Mouse (Mus musculus) embryonic facial prominence, embryonic 13.5 days (tissue): ENCODE measurements around the gene Gje1. TPM values are rescaled to one million over a fixed set of nuclear protein-coding genes. Genes with fewer than 3 reads are reported as not detected.

Experiments
- ATAC-seq: fragments of 200-750 bp; cut with Nextera tagmentation; 2 replicates; pipeline ENCODE4 v1.8.0; 2017; ENCODE audit warnings: low read depth; ENCODE audit not compliant: insufficient number of reproducible peaks, insufficient read depth, low FRiP score, low TSS enrichment
- H3K27ac ChIP-seq: fragments of 300-500 bp; sonication (generic); 2 replicates; pipeline ENCODE4 v1.5.1; 2015; ENCODE audit warnings: moderate library complexity, mild to moderate bottlenecking, inconsistent platforms
- H3K27me3 ChIP-seq: fragments of 300-500 bp; sonication (generic); 2 replicates; pipeline ENCODE4 v1.6.1; 2015; ENCODE audit warnings: mild to moderate bottlenecking, inconsistent platforms
- H3K36me3 ChIP-seq: fragments of 300-500 bp; sonication (generic); 2 replicates; pipeline ENCODE4 v1.6.1; 2015; ENCODE audit warnings: mild to moderate bottlenecking, inconsistent platforms
- H3K4me1 ChIP-seq: fragments of 300-500 bp; sonication (generic); 2 replicates; pipeline ENCODE4 v1.6.1; 2015; ENCODE audit warnings: inconsistent platforms
- H3K4me2 ChIP-seq: fragments of 300-500 bp; sonication (generic); 2 replicates; pipeline ENCODE4 v1.6.1; 2015; ENCODE audit warnings: moderate library complexity, mild to moderate bottlenecking, inconsistent platforms
- H3K4me3 ChIP-seq: fragments of 300-500 bp; sonication (generic); 2 replicates; pipeline ENCODE4 v1.5.1; 2015; ENCODE audit warnings: mild to moderate bottlenecking, inconsistent platforms
- H3K9ac ChIP-seq: fragments of 300-500 bp; sonication (generic); 2 replicates; pipeline ENCODE4 v1.6.1; 2015; ENCODE audit warnings: mild to moderate bottlenecking, inconsistent platforms
- H3K9me3 ChIP-seq: fragments of 300-500 bp; sonication (generic); 2 replicates; pipeline ENCODE4 v1.6.1; 2016; ENCODE audit warnings: inconsistent platforms
- WGBS: fragments of 180-500 bp; shearing (Covaris S2); methylation state at CpG from one replicate; pipeline ENCODE4 v1.1.7; 2015; ENCODE audit warnings: mixed read lengths; 5-methylcytosine and 5-hydroxymethylcytosine counted together
- polyA plus RNA-seq: library from polyadenylated mRNA; unstranded; fragments of >200 nt; fragmentation: Nextera tagmentation; extraction: Ambion mirVana; gene quantifications from 2 replicates; pipeline ENCODE4 v1.2.1, GENCODE M21; 2015

Gene Gje1
- not detected in 2 replicates for polyA plus RNA-seq

DNA sequence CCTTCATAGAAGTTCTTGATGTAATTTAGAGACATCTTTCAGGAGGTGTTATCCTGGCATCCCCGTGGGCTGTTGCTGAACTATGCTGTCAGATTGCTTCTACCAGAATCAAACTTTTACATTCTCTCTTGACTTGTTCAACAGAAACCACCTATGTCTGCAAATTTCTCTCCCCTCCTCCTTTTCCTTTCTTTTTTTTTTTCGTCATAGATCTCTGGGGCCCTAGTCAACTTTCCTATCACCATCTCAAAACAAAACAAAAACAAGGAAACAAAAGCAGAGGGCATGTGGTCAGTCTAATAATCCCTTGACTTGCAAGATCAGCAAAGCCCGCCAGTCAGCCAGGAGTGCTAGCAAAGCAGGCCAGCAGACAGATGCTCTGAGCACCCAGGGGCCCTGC, at the start of gene Gje1:
Gene Gje1, minus strand, starts transcription at position 101 of the 400 bp plus-strand sequence.
- Histone ChIP-seq H3K9me3 (no peaks in the 10 kb centered on the region), H3K4me3 (no peak within 1 kb of the TSS), H3K4me2 (no peak within 1 kb of the TSS), H3K36me3 (no peaks in the 10 kb centered on the region), H3K9ac (no peak within 1 kb of the TSS), H3K27ac (no peak within 1 kb of the TSS), H3K27me3 (no peaks in the 10 kb centered on the region), H3K4me1 (no peaks in the 10 kb centered on the region)
- ATAC-seq, result no peak
- WGBS, result 59% methylated on average over 3 of the region's 3 CpGs

- no peak overlapping the region for H3K27ac ChIP-seq
- 23% methylated on average over 8 of the region's 8 CpGs for WGBS
- no peaks in the 10 kb centered on the region for H3K9me3 ChIP-seq
- peak overlapping the region; percentile 49 for H3K4me3 ChIP-seq
- H3K36me3 ChIP-seq, result no peaks in the 10 kb centered on the region
- H3K9ac ChIP-seq, result no peak overlapping the region
- peak overlapping the region; percentile 83 for H3K4me2 ChIP-seq
- H3K4me1 ChIP-seq, result peaks cover 13% of the 10 kb centered on the region; the same call in 1 of the 2 replicates
- H3K27me3 ChIP-seq, result peaks cover 37% of the 10 kb centered on the region
- ATAC-seq, result no peak
Measured at GRCm38 (mm10) chr10:14760618-14761017, 42.6 kb upstream of the Gje1 start.

GRCm38 (mm10) chr10:14759665-14760558, 41.9 kb upstream of the Gje1 start:
- Histone ChIP-seq H3K27me3 (peaks cover 37% of the 10 kb centered on the region), H3K4me1 (peaks cover 13% of the 10 kb centered on the region; the same call in 1 of the 2 replicates), H3K27ac (no peak overlapping the region), H3K36me3 (no peaks in the 10 kb centered on the region), H3K4me2 (peak overlapping the region; percentile 83), H3K9me3 (no peaks in the 10 kb centered on the region), H3K9ac (peak overlapping the region; percentile 61), H3K4me3 (peak overlapping the region; percentile 49)
- under 1% methylated on average over 35 of the region's 35 CpGs for WGBS
- ATAC-seq, result no peak

GRCm38 (mm10) chr10:14734285-14734684, 16.3 kb upstream of the Gje1 start:
- no peaks in the 10 kb centered on the region for H3K27me3 ChIP-seq
- no peak for ATAC-seq
- WGBS, result 6% methylated on average over 2 of the region's 2 CpGs
- no peaks in the 10 kb centered on the region for H3K4me1 ChIP-seq
- no peaks in the 10 kb centered on the region for H3K9me3 ChIP-seq
- H3K36me3 ChIP-seq, result no peaks in the 10 kb centered on the region
- H3K9ac ChIP-seq, result no peak overlapping the region
- H3K4me3 ChIP-seq, result no peak overlapping the region
- H3K4me2 ChIP-seq, result no peak overlapping the region
- H3K27ac ChIP-seq, result no peak overlapping the region

DNA sequence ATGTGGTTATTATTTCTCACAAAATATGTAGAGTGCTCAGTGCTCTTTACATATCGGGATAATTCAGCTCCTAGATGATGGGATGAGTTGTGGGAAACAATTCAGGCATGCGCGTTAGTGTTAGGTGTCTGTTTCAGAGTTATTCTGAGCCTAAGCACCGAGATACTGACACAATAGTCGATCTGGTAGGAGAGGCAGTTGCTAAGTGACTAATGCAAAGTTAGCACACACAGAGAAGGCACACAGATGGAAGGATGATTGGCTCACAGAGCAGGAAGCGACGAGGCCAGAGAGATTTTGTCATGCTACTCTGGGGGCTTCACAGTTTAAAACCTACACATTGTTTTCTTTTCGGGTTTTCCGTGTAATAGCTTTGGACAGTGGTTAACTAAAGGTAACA, 7.7 kb upstream of the Gje1 start:
- Histone ChIP-seq H3K27me3 (no peaks in the 10 kb centered on the region), H3K4me2 (no peak overlapping the region), H3K4me1 (no peaks in the 10 kb centered on the region), H3K27ac (no peak overlapping the region), H3K9me3 (no peaks in the 10 kb centered on the region), H3K9ac (no peak overlapping the region), H3K4me3 (no peak overlapping the region), H3K36me3 (no peaks in the 10 kb centered on the region)
- WGBS, result 70% methylated on average over 9 of the region's 9 CpGs
- ATAC-seq, result no peak

DNA sequence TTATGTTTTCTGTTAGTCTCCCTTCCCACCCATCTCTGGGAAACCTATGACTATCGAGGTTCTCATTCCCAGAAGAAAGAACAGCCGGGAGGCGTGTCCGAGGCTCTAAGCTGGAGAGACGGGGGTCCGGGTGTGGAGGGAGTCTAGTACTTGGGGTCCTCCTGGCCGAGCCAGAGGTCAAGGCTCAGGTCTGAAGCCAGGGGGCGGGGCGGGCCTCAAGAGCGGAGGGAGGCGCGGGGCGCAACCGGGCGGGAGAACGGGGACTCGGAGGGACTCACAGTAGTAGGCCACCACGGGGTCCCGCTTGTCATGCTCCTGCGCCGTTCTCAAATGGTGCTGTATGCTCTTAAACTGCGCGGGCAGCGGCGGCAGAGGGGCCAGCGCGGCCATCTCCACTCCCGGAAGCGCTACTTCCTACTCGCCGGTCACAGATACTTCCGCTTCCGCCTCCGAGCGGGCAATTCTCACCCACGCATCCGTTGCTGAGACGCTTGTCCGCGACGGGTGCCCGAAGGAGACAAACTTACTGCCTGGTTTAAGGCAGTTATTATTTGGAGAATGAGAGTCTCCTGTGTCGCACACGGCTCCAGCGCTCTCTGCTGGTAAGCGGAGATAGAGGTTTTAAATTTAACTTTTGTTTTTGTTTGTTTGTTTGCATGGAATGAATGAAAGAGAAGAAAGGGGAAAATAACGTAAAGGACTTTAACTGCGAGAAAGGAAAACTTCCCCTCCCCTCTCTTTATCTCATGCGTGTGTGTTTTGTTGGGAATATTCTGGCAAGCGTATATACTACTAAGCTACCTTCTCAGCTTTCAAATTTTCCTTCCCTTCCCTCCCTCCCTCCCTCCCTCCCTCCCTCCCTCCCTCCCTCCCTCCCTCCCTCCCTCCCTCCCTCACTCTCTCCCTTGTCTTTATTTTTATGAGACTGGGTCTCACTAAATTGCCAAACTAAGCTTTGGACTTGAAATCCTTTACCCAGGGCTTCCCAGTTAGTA, 12.6 kb downstream of the Gje1 start, which contains the start of the genes Vta1 and Nmbr:
Gene Vta1, minus strand, starts transcription at position 489 of the 995 bp plus-strand sequence.
Gene Nmbr, plus strand, starts transcription at position 520 of the 995 bp plus-strand sequence.
- WGBS, result under 1% methylated on average over 50 of the region's 50 CpGs
- H3K4me3 ChIP-seq, result peak within 1 kb of the TSS; percentile 94

GRCm38 (mm10) chr10:14703830-14704420, 14.1 kb downstream of the Gje1 start:
- 70% methylated on average over 4 of the region's 4 CpGs for WGBS
- ATAC-seq, result no peak
- Histone ChIP-seq H3K4me1 (peaks cover 11% of the 10 kb centered on the region), H3K36me3 (no peaks in the 10 kb centered on the region), H3K9ac (0 out of 2 replicates have a peak overlapping the region, but pooled peaks have one; percentile 87), H3K9me3 (no peaks in the 10 kb centered on the region), H3K27me3 (no peaks in the 10 kb centered on the region), H3K4me2 (peak overlapping the region; percentile 70), H3K4me3 (peak overlapping the region; percentile 94), H3K27ac (no peak overlapping the region)

More for the DNA sequence above, 12.6 kb downstream of the Gje1 start, which contains the start of the genes Vta1 and Nmbr:
- H3K4me2 ChIP-seq, result peak within 1 kb of the TSS; percentile 70
- peak within 1 kb of the TSS; percentile 87 for H3K9ac ChIP-seq
- H3K9me3 ChIP-seq, result no peaks in the 10 kb centered on the region
- H3K27me3 ChIP-seq, result no peaks in the 10 kb centered on the region
- peak within 1 kb of the TSS; percentile 69 for H3K27ac ChIP-seq
- peak; percentile 94 for ATAC-seq
- H3K36me3 ChIP-seq, result no peaks in the 10 kb centered on the region
- peaks cover 11% of the 10 kb centered on the region for H3K4me1 ChIP-seq

DNA sequence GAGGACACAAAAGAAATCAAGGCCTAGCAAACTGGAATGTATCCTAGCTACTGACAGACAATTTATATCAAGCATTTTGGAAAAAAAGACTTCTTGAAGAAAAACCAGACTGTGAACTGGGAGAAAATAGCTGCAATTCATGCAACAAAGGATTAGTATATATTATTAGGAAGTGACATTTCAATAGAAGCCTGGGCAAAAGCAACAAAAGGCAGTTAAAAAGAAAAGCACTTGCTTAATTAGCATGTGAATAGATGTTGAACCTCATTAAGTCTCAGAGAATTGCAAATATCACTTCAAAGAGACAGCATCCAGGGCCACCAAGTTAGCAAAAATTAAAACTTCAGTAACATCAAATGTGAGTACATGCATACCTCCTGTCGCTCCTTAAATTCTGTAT, 14.8 kb downstream of the Gje1 start:
- Histone ChIP-seq H3K9me3 (no peaks in the 10 kb centered on the region), H3K27ac (no peak overlapping the region), H3K4me2 (0 out of 2 replicates have a peak overlapping the region, but pooled peaks have one; percentile 70), H3K9ac (no peak overlapping the region), H3K4me1 (peaks cover 11% of the 10 kb centered on the region), H3K27me3 (no peaks in the 10 kb centered on the region), H3K4me3 (no peak overlapping the region), H3K36me3 (no peaks in the 10 kb centered on the region)
- ATAC-seq, result no peak
- WGBS, result 75% methylated on average over 1 of the region's 1 CpGs

- no peaks in the 10 kb centered on the region for H3K27me3 ChIP-seq
- no peak overlapping the region for H3K4me3 ChIP-seq
- no peak overlapping the region for H3K27ac ChIP-seq
- no peak overlapping the region for H3K9ac ChIP-seq
- 89% methylated on average over 3 of the region's 3 CpGs for WGBS
- 0 out of 2 replicates have a peak, but pooled peaks cover 3% of the 10 kb centered on the region for H3K9me3 ChIP-seq
- H3K36me3 ChIP-seq, result peaks cover 16% of the 10 kb centered on the region
- ATAC-seq, result no peak
- H3K4me1 ChIP-seq, result no peaks in the 10 kb centered on the region
- H3K4me2 ChIP-seq, result no peak overlapping the region
Measured at GRCm38 (mm10) chr10:14690349-14690748, 27.7 kb downstream of the Gje1 start.

- no peak overlapping the region for H3K4me2 ChIP-seq
- H3K4me3 ChIP-seq, result no peak overlapping the region
- H3K27ac ChIP-seq, result no peak overlapping the region
- H3K27me3 ChIP-seq, result no peaks in the 10 kb centered on the region
- ATAC-seq, result no peak
- WGBS, result 90% methylated on average over 6 of the region's 6 CpGs
- H3K9ac ChIP-seq, result no peak overlapping the region
- no peaks in the 10 kb centered on the region for H3K4me1 ChIP-seq
- peaks cover 18% of the 10 kb centered on the region for H3K36me3 ChIP-seq
- H3K9me3 ChIP-seq, result 0 out of 2 replicates have a peak, but pooled peaks cover 3% of the 10 kb centered on the region
Measured at GRCm38 (mm10) chr10:14688785-14689442, 29.1 kb downstream of the Gje1 start.
